ENCODE assay signal across 18 mouse cellular contexts in genomic region chr2:161835001-161835400, GRCm38 (mm10).
DNase-seq lines count a peak whose midpoint lies in the region; ATAC-seq and TF ChIP-seq lines count a peak whose summit lies in the region.
"Had no signal": no experiment of that assay in that cellular context is flagged by ENCODE, and none has a peak within 500 bp of the region (broad histone marks: within the 10 kb centered on the region; RNA-seq: fewer than 3 reads in every experiment).

No protein-coding gene starts in this region.

- TF ChIP-seq EP300 in liver, postnatal 0 days (IDR thresholded peaks at IDR 0.05; ENCODE audit: low read depth), result no peak

- no peaks in the 10 kb centered on the region for H3K36me3 ChIP-seq in liver, postnatal 0 days (replicated peaks; ENCODE audit: insufficient read depth, low read length)
- H3K36me3 ChIP-seq: embryonic facial prominence, embryonic 12.5 days; heart, embryonic 15.5 days; hindbrain, embryonic 13.5 days had no signal

- peak; percentile 3 for DNase-seq in left cerebral cortex, postnatal 4 days
- no peak for DNase-seq in left cerebral cortex, postnatal 10 days (ENCODE audit: extremely low spot score in 1 of 2, low spot score in 2 of 2)
- peak; percentile 19 for DNase-seq in cerebellum, adult 9-10 months
- DNase-seq in cerebellum, postnatal 14 days, result peak; percentile 9 to 44
- no peak for DNase-seq in liver, postnatal 0 days
- DNase-seq in gastrocnemius, postnatal 10 days, result no peak
- DNase-seq: adrenal gland, adult 8-10 months; adrenal gland, postnatal 36 days; gastrocnemius, postnatal 14 days; heart, adult 2 months; heart, postnatal 14 days; kidney, adult 18-20 months had no signal

- no peaks in the 10 kb centered on the region for H3K4me1 ChIP-seq in liver, postnatal 0 days (ENCODE audit: insufficient read depth)
- H3K4me1 ChIP-seq: embryonic facial prominence, embryonic 12.5 days; heart, embryonic 15.5 days; hindbrain, embryonic 13.5 days had no signal

- WGBS in liver, postnatal 0 days (ENCODE audit: insufficient replicate concordance), result 74% methylated on average over 4 of the region's 4 CpGs

- intact Hi-C loops in left cerebral cortex, postnatal 4 days (cut with DNase I), result no loop called here
- intact Hi-C loops in left cerebral cortex, postnatal 10 days (cut with DNase I), result no loop called here

- ATAC-seq in liver, postnatal 0 days, result no peak
- ATAC-seq: forebrain, embryonic 16.5 days; hindbrain, postnatal 0 days had no signal

- H3K9me3 ChIP-seq in liver, postnatal 0 days (ENCODE audit: low read length), result no peaks in the 10 kb centered on the region
- H3K9me3 ChIP-seq: embryonic facial prominence, embryonic 12.5 days; heart, embryonic 15.5 days; hindbrain, embryonic 13.5 days had no signal

- H3K9ac ChIP-seq in liver, postnatal 0 days (replicated peaks), result no peak overlapping the region
- H3K9ac ChIP-seq: embryonic facial prominence, embryonic 12.5 days; heart, embryonic 15.5 days; hindbrain, embryonic 13.5 days had no signal

- H3K27ac ChIP-seq in liver, postnatal 0 days (ENCODE audit: low read depth), result no peak overlapping the region
- H3K27ac ChIP-seq: embryonic facial prominence, embryonic 12.5 days; heart, adult 2 months; heart, embryonic 15.5 days; hindbrain, embryonic 13.5 days; hindbrain, postnatal 0 days had no signal

- no peak overlapping the region for H3K4me3 ChIP-seq in liver, postnatal 0 days (ENCODE audit: low read depth, low read length)
- H3K4me3 ChIP-seq: embryonic facial prominence, embryonic 12.5 days; heart, adult 2 months; heart, embryonic 15.5 days; hindbrain, embryonic 13.5 days had no signal

- H3K27me3 ChIP-seq in liver, postnatal 0 days (ENCODE audit: insufficient read depth, low read length), result no peaks in the 10 kb centered on the region
- H3K27me3 ChIP-seq: embryonic facial prominence, embryonic 12.5 days; heart, embryonic 15.5 days; hindbrain, embryonic 13.5 days had no signal

- TF ChIP-seq CTCF in liver, postnatal 0 days (IDR thresholded peaks at IDR 0.05; ENCODE audit: low read depth), result no peak

- no peak overlapping the region for H3K4me2 ChIP-seq in liver, postnatal 0 days (ENCODE audit: low read depth, low read length)
- H3K4me2 ChIP-seq: embryonic facial prominence, embryonic 12.5 days; heart, embryonic 11.5 days; heart, embryonic 15.5 days; hindbrain, embryonic 13.5 days had no signal

Comparison
In these comparisons a context has a peak if more than half of its experiments do, and no peak if none do; other contexts are left out.
1. DNase-seq: peak in left cerebral cortex, postnatal 4 days (single experiment), cerebellum, adult 9-10 months (single experiment) and cerebellum, postnatal 14 days (2 of 2); none in left cerebral cortex, postnatal 10 days (0 of 2), liver, postnatal 0 days (single experiment) and gastrocnemius, postnatal 10 days (single experiment).